Mouse (Mus musculus): ENCODE measurements around the gene Gsg1l. TPM values are rescaled to one million over a fixed set of nuclear protein-coding genes. Genes with fewer than 3 reads are reported as not detected.

Gsg1l gene
- total RNA-seq, 2 experiments from 2014 or later = 12.6 to 12.7 TPM

DNA sequence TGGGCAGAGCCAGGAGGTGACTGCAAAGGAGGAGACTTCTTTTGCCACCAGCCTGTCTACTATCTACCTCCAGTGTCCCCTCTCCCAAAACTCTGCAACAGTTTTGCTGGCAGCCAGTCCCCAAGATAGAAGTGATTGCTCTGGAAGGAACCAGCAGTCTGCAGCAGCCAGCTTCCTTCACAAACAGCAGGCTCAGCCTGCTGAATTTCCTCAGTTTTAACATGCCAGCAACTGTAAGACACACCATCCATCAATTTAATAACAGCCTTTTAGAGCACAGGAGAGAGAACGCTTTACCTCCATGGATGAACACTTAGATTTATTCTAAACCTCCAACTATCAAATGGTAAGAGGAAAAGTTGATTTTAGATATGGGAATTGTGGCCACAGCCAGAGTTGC lies 218.2 kb downstream of the Gsg1l start:
- DNase-seq = no peak

DNA sequence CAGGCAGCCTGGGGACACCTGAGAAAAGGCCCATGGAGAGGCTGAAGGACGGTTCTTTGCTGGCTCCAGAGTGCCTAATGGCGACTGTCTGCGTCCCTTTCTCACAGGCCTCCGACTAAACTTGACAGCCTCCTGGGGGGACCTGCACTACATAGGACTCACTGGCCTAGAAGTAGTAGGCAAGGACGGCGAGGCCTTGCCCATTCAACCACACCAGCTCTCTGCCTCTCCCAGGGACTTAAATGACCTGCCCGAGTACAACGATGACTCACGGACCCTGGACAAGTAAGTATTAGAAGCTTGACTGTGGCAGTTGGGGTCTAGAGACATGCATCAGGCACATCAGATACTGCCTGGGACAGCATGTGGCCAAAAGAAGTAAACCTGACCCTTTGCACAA lies 221.8 kb downstream of the Gsg1l start:
- no peak for DNase-seq

DNA sequence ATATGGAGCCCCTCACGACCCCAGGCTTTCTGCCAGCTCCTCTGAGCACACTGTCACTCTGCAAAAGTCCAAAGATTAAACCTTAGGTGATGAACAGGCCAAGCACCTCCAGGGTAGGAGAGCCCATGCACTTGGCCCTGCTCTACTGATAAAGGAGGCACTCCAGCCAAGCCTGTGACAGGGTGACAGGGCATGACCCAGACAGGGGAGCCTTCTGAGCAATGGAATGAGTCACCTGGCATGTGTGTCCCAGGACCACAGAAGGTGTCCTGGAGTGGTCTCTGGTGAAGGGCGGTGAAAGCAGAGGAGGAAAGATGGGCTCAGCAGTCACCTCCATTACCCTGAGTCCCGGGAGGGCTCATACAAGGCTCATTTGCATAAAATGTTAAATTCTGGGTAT lies 222.6 kb downstream of the Gsg1l start:
- no peak for DNase-seq

DNA sequence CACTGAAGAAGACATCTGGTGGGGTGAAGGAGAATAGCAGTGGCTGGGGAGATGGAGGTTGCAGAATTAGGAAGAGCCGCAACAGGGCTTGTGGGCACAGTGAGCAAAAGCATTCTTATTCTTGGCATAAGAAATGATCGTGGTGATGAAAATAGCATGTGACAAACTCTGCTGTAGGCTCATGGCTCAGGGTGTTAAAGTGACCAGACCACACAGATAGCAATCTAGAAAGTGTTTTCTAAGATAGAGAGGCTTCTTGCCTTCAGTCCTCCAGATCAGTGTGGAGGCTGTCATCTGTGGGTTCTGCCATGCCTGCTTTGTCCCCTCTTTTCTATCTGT lies 234.7 kb downstream of the Gsg1l start:
- no peak for DNase-seq

DNA sequence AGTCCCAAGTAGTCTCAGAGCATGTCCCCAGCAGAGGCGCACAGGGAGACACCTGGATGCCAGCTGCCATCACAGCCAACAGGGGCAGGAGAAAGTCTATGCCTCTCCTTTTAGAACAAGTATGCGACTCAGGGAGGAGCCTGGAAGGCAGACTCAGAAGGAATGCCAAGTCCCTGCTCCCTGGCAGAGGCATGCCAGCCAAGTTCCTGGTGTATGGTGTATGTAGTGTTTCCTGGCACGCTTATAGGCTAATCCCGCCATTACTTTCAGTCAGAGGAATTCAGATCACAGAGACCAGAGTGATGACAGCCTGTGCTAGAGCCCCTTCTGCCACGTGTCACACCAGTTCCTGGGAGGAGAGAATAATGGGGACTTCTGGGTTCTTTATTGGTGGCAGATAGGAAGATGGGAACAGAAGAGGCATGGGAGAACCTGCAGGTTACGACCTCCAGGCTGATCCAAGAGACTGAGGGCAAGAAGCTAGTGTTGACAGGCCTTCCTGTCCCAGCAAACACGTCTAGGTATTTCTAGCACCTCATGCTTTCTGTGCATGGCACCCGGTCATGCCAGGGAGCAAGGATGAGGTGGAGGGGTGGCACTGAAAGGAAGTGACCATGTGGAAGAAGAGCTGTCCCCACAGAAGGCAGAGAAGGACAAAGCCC lies 235.2 kb downstream of the Gsg1l start:
- no peak for DNase-seq

DNA sequence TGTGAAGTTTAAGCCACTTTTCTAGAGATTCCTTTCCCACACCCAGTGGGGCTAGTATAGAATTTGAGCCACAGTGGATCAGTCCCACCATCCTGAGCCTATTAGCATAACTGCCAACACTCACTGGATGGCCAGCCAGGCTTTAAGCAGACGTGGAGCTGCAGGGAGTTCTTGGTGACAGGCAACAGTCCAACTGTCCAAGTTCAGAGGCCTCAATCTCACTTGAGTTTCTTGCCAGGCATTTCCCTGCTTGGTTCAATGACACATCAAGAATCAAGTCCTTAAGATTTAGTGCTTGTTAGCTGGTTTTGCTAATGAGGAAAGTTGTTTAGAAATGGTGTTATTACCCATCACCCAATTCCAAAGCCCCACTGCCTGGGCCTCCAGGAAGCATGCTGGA lies 236.6 kb downstream of the Gsg1l start:
- DNase-seq = no peak

DNA sequence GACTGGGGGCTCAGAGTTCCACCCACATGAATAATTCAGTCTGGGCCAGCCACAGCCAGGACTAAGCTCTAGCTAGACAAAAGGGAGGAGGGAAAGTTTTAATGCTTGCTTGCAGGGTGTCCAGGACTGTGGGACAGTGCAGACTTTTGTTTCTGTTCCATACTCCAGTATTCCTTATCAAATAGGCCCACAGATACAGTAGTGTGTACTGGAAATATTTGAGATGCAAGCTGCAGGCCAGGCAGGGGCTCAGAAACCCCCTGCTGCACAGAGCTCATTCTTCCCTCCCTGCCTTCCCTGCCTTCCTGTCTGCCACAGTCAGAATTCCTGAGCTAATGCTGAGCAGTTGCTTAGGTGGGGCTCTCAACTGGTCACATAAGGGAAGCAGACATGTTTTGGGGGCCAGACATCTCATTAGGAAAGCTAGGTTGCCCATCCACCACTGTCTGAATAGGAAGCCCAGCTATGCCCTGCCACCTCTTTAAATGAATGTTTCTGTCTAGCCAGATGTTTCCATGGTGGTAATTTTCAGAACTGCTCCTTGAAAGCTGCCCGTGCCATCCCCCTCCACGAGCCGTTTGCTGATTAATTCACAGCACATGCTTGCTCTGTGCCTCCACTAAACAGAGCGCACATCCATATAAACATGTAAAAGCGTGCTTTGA lies 244.0 kb downstream of the Gsg1l start:
- no peak for DNase-seq

DNA sequence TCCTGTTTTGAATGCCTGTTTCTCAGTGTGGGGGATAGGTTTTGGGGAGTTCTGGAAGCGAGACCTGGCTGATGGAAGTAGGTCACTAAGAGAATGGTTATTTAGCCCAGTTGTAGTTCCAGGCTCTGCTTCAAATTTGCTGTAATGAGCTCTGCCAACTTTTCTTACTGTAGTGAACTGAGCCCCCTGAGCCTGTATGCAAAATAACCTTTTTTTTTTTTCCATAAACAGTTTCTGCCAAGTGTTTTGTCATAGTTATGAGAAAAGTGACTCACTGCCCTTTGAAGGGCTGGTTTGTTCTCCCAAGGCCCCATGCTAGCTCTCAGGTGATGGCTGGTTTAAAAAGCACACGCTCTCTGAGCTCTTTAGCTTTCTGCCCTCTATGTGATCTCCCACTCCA lies 248.7 kb downstream of the Gsg1l start:
- DNase-seq = no peak

DNA sequence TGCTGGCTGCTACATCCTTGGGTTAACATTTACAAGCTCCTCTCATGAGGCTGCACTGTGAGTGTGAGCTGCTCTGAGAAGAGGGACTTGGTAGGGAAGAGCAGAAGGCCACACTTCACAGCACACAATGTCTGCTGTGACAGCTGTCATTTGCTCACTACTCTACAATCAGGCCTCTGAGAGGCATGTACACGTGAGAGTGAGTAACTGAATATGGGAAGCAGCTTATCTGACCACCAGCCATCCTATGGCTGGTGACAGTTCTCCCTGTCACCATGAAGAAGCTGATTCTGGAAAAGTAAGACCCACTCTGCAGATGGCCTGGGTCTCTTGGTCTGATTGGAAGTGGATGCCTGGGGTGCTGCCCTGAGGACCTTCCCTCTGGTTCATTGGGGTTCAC lies 249.4 kb downstream of the Gsg1l start:
- DNase-seq = no peak

DNA sequence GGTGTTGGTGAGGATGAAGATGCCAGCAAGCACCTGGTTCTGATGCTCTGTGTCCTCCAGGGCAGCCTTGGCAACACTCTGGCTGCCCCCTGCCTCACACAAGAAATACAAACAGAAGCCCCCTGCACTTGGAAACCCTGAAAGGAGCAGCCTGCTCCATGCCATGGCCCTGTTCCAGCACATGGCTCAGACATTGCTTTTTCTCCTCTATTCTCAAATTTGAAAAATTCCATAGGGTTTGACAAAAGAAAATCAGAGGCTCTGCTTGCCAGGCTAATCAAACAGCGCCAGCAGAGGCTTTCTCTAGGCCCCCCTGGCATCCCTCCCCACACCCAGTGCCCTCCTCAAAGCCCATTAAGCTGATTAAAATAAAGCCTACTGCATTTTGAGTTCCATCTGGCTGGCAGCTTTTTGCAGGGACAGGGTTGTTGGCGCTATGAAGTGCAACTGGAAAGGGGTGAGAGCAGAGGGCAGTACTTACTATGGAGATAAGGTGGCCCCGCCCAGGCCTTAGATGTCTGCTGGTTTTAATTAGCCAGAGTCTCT lies 253.0 kb downstream of the Gsg1l start:
- no peak for DNase-seq

DNA sequence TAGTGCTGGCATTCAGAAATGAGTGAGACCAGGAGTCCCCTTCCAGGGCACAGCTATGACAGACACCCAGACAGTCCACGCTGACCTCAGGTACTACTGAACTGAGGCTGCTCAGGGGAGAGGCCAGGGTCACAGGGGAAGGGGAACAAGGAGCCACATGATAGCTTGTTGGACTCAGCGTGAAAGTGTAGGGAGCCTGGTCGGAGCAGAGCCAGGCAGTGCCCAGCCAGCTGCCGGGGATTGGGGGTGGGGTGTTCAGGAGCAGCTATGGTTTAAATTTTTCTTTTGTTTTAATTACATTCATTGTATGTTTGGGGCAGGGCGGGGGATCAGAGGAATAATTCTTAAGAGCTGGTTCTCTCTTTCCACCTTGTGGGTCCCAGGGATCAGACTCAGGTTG lies 253.7 kb downstream of the Gsg1l start:
- no peak for DNase-seq

Other genes with a start within 250 kb of the Gsg1l start
- 10 to 100 TPM; 89.5 to 94.1 TPM for gene Xpo6, start 118.1 kb upstream of the Gsg1l start, total RNA-seq (2021)
- 10 to 100 TPM; 90.8 to 93.6 TPM for gene Sbk1, start 190.2 kb upstream of the Gsg1l start, total RNA-seq (2021)